Mouse (Mus musculus) intestine, embryonic 16.5 days (tissue): Measurements from ENCODE around the gene Cwc15. TPM values are rescaled to one million over a fixed set of nuclear protein-coding genes. Genes with fewer than 3 reads are reported as not detected.

Experiments
- ATAC-seq: fragments of 200-750 bp; cut with Nextera tagmentation; 2 replicates; pipeline ENCODE4 v1.8.0; 2017; ENCODE audit warnings: moderate TSS enrichment, moderate library complexity
- H3K27ac ChIP-seq: fragments of 300-500 bp; sonication (generic); 2 replicates; pipeline ENCODE4 v1.5.1; 2014; ENCODE audit warnings: mild to moderate bottlenecking, low read length
- H3K27me3 ChIP-seq: fragments of 300-500 bp; sonication (generic); replicated peaks from 2 replicates; pipeline ENCODE4 v1.6.1; 2014; ENCODE audit warnings: low read length, control low read depth, mixed read lengths; ENCODE audit not compliant: control insufficient read depth, insufficient read depth
- H3K36me3 ChIP-seq: fragments of 300-500 bp; sonication (generic); 2 replicates; pipeline ENCODE4 v1.6.1; 2014; ENCODE audit warnings: low read length, control low read depth; ENCODE audit not compliant: control insufficient read depth, insufficient read depth
- H3K4me1 ChIP-seq: fragments of 300-500 bp; sonication (generic); 2 replicates; pipeline ENCODE4 v1.6.1; 2014; ENCODE audit warnings: low read length, control low read depth, mixed read lengths; ENCODE audit not compliant: control insufficient read depth, insufficient read depth
- H3K4me2 ChIP-seq: fragments of 300-500 bp; sonication (generic); 2 replicates; pipeline ENCODE4 v1.6.1; 2014; ENCODE audit warnings: low read depth, low read length, control low read depth
- H3K4me3 ChIP-seq: fragments of 300-500 bp; sonication (generic); 2 replicates; pipeline ENCODE4 v1.5.1; 2014; ENCODE audit warnings: mild to moderate bottlenecking, low read length
- H3K9ac ChIP-seq: fragments of 300-500 bp; sonication (generic); 2 replicates; pipeline ENCODE4 v1.6.1; 2014; ENCODE audit warnings: low read depth, low read length
- H3K9me3 ChIP-seq: fragments of 300-500 bp; sonication (generic); 2 replicates; pipeline ENCODE4 v1.6.1; 2016; ENCODE audit warnings: low read length, control low read depth; ENCODE audit not compliant: control insufficient read depth
- WGBS: fragments of 180-500 bp; shearing (Covaris S2); extraction: QIAGEN DNeasy Blood & Tissue Kit; methylation state at CpG from one replicate; pipeline ENCODE4 v1.1.7; 2014; 5-methylcytosine and 5-hydroxymethylcytosine counted together
- polyA plus RNA-seq: library from polyadenylated mRNA; unstranded; fragments of >200 nt; fragmentation: Nextera tagmentation; extraction: Ambion mirVana; gene quantifications from 2 replicates; pipeline ENCODE4 v1.2.1, GENCODE M21; 2015

The Cwc15 gene
- polyA plus RNA-seq, 1 experiment from 2014 or later: 133 TPM

DNA sequence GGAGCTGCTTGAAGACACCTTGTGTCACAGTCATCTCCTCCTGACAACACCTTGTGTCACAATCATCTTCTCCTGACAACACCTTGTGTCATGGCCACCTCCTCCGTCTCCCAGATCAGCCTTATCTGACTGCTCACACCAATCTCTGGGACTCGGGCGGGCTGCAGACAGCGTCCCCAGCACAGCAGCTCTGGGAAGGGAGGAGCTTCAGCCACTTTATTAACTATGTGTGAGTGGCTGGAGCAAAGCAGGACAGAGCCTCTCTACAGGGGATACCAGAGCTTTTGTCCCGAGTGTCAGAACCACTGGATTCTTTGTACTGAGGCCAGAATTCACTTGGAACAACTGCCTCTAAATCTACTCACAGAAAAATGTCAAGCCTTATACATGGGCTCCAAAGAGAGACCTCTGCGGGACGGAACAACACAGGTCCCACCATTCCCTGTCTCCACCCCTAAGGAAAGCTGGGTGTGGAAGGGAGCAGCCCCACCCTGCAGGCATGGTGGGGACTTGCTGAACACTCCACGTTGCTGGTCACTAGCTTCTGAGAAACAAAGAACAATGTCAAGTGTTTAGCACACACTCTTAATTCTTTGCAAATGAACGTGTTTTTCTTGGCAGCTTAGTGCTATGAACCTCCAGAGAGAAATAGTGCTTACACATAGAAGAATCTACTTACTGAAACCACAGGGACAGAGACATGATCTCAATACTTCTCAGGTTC, 43.8 kb downstream of the Cwc15 start:
- H3K4me2 ChIP-seq: no peak overlapping the region
- no peak overlapping the region for H3K9ac ChIP-seq
- H3K27ac ChIP-seq: no peak overlapping the region
- H3K9me3 ChIP-seq: no peaks in the 10 kb centered on the region
- no peaks in the 10 kb centered on the region for H3K4me1 ChIP-seq
- 67% methylated on average over 9 of the region's 9 CpGs for WGBS
- ATAC-seq: no peak
- no peaks in the 10 kb centered on the region for H3K27me3 ChIP-seq
- no peak overlapping the region for H3K4me3 ChIP-seq
- peaks cover 12% of the 10 kb centered on the region for H3K36me3 ChIP-seq

DNA sequence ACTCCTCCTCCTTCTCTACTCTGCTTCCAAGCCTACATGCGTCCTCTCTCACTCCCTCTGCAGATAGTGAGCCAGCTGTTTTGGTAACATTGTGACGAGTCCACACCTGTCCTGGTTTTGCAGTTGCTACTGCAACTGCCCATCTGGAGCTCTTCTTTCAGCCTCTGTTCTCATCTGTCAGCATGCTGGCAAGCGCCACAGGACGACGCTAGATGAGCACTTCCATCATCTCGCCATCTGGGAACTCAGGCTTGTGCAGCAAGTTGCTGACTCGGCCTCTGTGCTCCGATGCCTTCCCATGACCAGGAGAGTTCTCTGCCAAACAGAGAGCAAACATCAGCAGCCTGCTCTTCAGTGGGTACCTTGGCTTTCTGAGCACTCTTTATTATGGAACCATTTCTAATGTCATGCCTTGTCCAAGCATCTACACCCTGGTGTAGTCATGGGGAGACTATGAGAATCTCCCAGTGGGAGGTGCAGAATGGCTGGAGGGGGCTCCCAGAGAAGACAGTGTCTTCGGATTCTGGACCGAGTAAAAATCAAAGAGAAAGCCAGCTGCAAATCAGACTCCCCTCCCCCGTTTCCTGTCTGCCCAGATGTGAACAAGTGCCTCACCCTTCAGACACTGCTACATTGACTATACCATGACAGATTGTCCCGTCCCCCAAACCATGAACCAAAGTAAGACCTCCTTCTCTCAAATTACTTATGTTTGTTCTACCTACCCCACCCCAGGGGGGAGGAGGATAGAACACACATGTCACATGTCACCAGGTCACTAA, 47.4 kb downstream of the Cwc15 start:
- H3K9me3 ChIP-seq: no peaks in the 10 kb centered on the region
- H3K4me3 ChIP-seq: no peak overlapping the region
- 58% methylated on average over 12 of the region's 12 CpGs for WGBS
- peaks cover 17% of the 10 kb centered on the region for H3K36me3 ChIP-seq
- H3K27ac ChIP-seq: no peak overlapping the region
- no peaks in the 10 kb centered on the region for H3K4me1 ChIP-seq
- no peak overlapping the region for H3K9ac ChIP-seq
- ATAC-seq: no peak; the same call in 1 of the 2 replicates
- no peaks in the 10 kb centered on the region for H3K27me3 ChIP-seq
- no peak overlapping the region for H3K4me2 ChIP-seq

DNA sequence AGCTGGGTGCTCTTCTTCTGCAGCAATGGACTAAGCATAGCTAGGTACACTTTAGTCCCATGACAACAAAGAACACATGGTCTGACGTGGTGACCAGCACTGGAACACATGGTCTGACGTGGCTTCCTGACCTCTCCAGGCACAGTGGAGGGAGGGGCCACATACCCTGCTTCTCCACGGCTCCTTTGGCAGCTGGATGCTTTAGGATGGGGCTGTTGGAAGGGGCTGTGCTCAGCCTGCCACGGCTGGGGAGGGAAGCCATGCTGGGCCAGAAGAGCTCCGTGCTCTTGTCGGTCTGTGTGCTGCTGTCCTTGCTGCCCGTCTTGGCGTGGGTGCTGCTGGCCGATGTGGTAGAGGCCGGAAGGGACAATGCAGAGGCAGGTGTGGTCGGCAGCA, 47.9 kb downstream of the Cwc15 start:
- ATAC-seq: no peak; the same call in 1 of the 2 replicates
- no peak overlapping the region for H3K27ac ChIP-seq
- H3K4me3 ChIP-seq: no peak overlapping the region
- peaks cover 17% of the 10 kb centered on the region for H3K36me3 ChIP-seq
- no peaks in the 10 kb centered on the region for H3K9me3 ChIP-seq
- WGBS: 76% methylated on average over 11 of the region's 11 CpGs
- H3K4me1 ChIP-seq: no peaks in the 10 kb centered on the region
- no peak overlapping the region for H3K4me2 ChIP-seq
- H3K9ac ChIP-seq: no peak overlapping the region
- no peaks in the 10 kb centered on the region for H3K27me3 ChIP-seq

DNA sequence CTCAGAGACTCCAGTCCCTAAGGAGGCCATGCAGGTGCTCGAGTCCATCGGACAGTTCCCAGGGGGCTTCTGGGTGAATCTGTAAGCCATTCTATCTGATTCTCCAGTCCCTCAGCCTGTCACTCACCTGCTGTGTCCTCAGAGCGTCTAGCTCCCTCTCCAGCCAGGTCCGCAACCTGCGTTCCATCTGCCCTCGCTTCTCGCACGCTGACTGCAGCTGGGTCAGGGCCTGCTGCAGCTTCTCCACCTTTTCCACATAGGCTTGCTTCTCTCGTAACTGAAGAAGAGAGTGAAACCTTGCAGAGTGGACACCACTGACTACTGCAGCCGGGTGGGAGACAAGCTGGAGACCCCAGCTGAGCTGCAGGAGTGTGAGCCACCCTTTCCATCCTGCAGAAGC, 57.9 kb downstream of the Cwc15 start:
- no peak for ATAC-seq
- Histone ChIP-seq H3K4me1 (no peaks in the 10 kb centered on the region), H3K27ac (no peak overlapping the region), H3K9ac (no peak overlapping the region), H3K4me2 (no peak overlapping the region), H3K27me3 (no peaks in the 10 kb centered on the region), H3K4me3 (no peak overlapping the region), H3K36me3 (peaks cover 29% of the 10 kb centered on the region; the same call in 1 of the 2 replicates), H3K9me3 (no peaks in the 10 kb centered on the region)
- 94% methylated on average over 10 of the region's 10 CpGs for WGBS

DNA sequence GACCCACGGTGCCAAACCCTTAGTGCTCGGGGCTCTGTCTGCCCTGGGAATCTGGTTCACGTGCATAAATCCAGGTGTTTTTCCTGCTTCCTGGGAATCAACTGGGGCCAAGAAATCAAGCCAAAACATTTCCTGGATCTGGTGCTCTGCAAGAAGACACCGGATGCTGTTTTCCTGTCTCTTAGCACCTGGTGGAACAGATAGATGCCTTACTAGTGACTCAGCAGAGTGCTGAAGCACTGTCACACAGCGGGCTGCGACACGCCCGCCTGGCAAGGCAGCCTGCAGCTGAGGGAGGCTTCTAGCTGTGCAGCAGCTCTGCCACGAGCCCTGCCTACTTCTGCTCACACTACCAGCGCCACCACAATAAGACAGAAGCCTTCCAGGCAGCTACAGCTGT, 59.0 kb downstream of the Cwc15 start:
- H3K27ac ChIP-seq: no peak overlapping the region
- no peak overlapping the region for H3K4me2 ChIP-seq
- WGBS: 60% methylated on average over 10 of the region's 10 CpGs
- no peaks in the 10 kb centered on the region for H3K9me3 ChIP-seq
- H3K36me3 ChIP-seq: peaks cover 25% of the 10 kb centered on the region; the same call in 1 of the 2 replicates
- H3K9ac ChIP-seq: no peak overlapping the region
- no peak overlapping the region for H3K4me3 ChIP-seq
- ATAC-seq: peak; percentile 52; the same call in 1 of the 2 replicates
- no peaks in the 10 kb centered on the region for H3K4me1 ChIP-seq
- no peaks in the 10 kb centered on the region for H3K27me3 ChIP-seq

DNA sequence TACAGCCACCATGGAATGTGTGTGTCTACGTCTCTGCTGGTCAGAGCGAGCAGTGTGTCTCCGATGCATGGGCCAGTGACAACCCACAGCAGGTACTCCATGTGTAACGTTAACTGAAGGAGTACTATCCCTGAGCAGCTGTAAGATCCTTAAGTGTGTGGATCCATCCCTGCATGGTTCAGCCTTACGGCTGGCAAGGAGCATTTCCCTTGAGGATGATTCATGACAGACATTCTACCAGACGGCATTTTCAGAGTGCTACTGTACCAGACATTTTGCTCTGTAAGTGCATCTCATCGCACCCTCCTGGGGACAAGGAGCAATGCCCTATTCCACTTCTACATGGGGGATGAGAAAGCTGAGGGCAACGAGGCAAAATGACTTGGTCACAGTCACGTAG, 59.6 kb downstream of the Cwc15 start:
- Histone ChIP-seq H3K27me3 (no peaks in the 10 kb centered on the region), H3K9me3 (no peaks in the 10 kb centered on the region), H3K9ac (no peak overlapping the region), H3K27ac (no peak overlapping the region), H3K36me3 (peaks cover 25% of the 10 kb centered on the region; the same call in 1 of the 2 replicates), H3K4me2 (no peak overlapping the region), H3K4me1 (no peaks in the 10 kb centered on the region), H3K4me3 (no peak overlapping the region)
- 85% methylated on average over 9 of the region's 9 CpGs for WGBS
- ATAC-seq: no peak

Other genes starting within 250 kb of the Cwc15 start
- 10.4 and 10.6 TPM in 2 replicates for gene Sesn3, start 225.6 kb upstream of the Cwc15 start, polyA plus RNA-seq
- 24.9 and 27.4 TPM in 2 replicates for gene Endod1, start 119.1 kb upstream of the Cwc15 start, polyA plus RNA-seq
- gene Kdm4d, start 135 bp upstream of the Cwc15 start, polyA plus RNA-seq: 0.22 and 0.28 TPM in 2 replicates
- 8.1 and 8.4 TPM in 2 replicates for gene Amotl1, start 144.4 kb downstream of the Cwc15 start, polyA plus RNA-seq
- gene Piwil4, start 240.1 kb downstream of the Cwc15 start, polyA plus RNA-seq: 0.21 TPM in 2 replicates